Mouse (Mus musculus): ENCODE data around the gene Tmem219. TPM values are rescaled to one million over a fixed set of nuclear protein-coding genes. Genes with fewer than 3 reads are reported as not detected.

The Tmem219 gene
- total RNA-seq, 2 experiments from 2014 or later: 21.1 to 23.7 TPM

Other genes with a start within 250 kb of the Tmem219 start
- 10 to 100 TPM in 1 of 2 experiments, 1 to 10 TPM in 1; 6.7 to 12.7 TPM for gene Sult1a1, start 246.5 kb downstream of the Tmem219 start, total RNA-seq (2021)
- gene Bola2, start 227.5 kb downstream of the Tmem219 start, total RNA-seq (2021): 100 to 1,000 TPM; 108 to 113 TPM
- gene Slx1b, start 227.1 kb downstream of the Tmem219 start, total RNA-seq (2021): 10 to 100 TPM; 13.6 to 15.9 TPM
- 100 to 1,000 TPM; 173 to 185 TPM for gene Coro1a, start 215.1 kb downstream of the Tmem219 start, total RNA-seq (2021)
- 100 to 1,000 TPM; 209 to 214 TPM for gene Mapk3, start 163.3 kb downstream of the Tmem219 start, total RNA-seq (2021)
- 1 to 10 TPM; 2.0 to 2.5 TPM for gene Gdpd3, start 156.6 kb downstream of the Tmem219 start, total RNA-seq (2021)
- 100 to 1,000 TPM; 247 to 269 TPM for gene Ypel3, start 146.0 kb downstream of the Tmem219 start, total RNA-seq (2021)
- under 1 TPM; 0.51 to 0.92 TPM for gene Tbx6, start 141.4 kb downstream of the Tmem219 start, total RNA-seq (2021)
- 10 to 100 TPM; 48.9 to 49.6 TPM for gene Ppp4c, start 130.4 kb downstream of the Tmem219 start, total RNA-seq (2021)
- gene Fam57b, start 125.2 kb downstream of the Tmem219 start, total RNA-seq (2021): 100 to 1,000 TPM; 117 to 118 TPM
- gene 4930451I11Rik, start 91.3 kb downstream of the Tmem219 start, total RNA-seq (2021): not detected
- 10 to 100 TPM; 54.8 to 62.4 TPM for gene Doc2a, start 75.5 kb downstream of the Tmem219 start, total RNA-seq (2021)
- gene Hirip3, start 60.9 kb downstream of the Tmem219 start, total RNA-seq (2021): 10 to 100 TPM; 30.2 to 32.1 TPM
- 10 to 100 TPM; 51.8 to 52.2 TPM for gene Ino80e, start 60.5 kb downstream of the Tmem219 start, total RNA-seq (2021)
- 100 to 1,000 TPM; 163 to 169 TPM for gene Taok2, start 38.2 kb downstream of the Tmem219 start, total RNA-seq (2021)
- 100 to 1,000 TPM; 144 to 151 TPM for gene Kctd13, start 6.0 kb upstream of the Tmem219 start, total RNA-seq (2021)
- 10 to 100 TPM; 49.1 to 52.0 TPM for gene Asphd1, start 26.7 kb upstream of the Tmem219 start, total RNA-seq (2021)
- 100 to 1,000 TPM; 335 to 339 TPM for gene Sez6l2, start 27.6 kb upstream of the Tmem219 start, total RNA-seq (2021)
- gene Cdipt, start 53.0 kb upstream of the Tmem219 start, total RNA-seq (2021): 100 to 1,000 TPM; 187 to 196 TPM
- gene Cdiptos, start 53.2 kb upstream of the Tmem219 start, total RNA-seq (2021): under 1 TPM in 1 of 2 experiments, not detected in 1; 0.42 TPM
- 1 to 10 TPM; 4.9 to 5.1 TPM for gene Mvp, start 91.7 kb upstream of the Tmem219 start, total RNA-seq (2021)
- not detected for gene Pagr1b, start 93.6 kb upstream of the Tmem219 start, total RNA-seq (2021)
- gene Pagr1a, start 94.4 kb upstream of the Tmem219 start, total RNA-seq (2021): 10 to 100 TPM; 14.5 to 19.3 TPM
- gene Gm42742, start 98.2 kb upstream of the Tmem219 start, total RNA-seq (2021): 10 to 100 TPM; 33.6 to 43.7 TPM
- 100 to 1,000 TPM; 165 to 186 TPM for gene Prrt2, start 98.3 kb upstream of the Tmem219 start, total RNA-seq (2021)
- gene Maz, start 104.1 kb upstream of the Tmem219 start, total RNA-seq (2021): 100 to 1,000 TPM; 260 to 271 TPM
- 10 to 100 TPM in 1 of 2 experiments, 1 to 10 TPM in 1; 9.6 to 10.4 TPM for gene Kif22, start 119.6 kb upstream of the Tmem219 start, total RNA-seq (2021)
- not detected for gene Zg16, start 164.4 kb upstream of the Tmem219 start, total RNA-seq (2021)
- gene AI467606, start 168.4 kb upstream of the Tmem219 start, total RNA-seq (2021): 1 to 10 TPM; 1.3 to 1.6 TPM
- under 1 TPM in 1 of 2 experiments, not detected in 1; 0.25 TPM for gene Qprt, start 199.3 kb upstream of the Tmem219 start, total RNA-seq (2021)
- under 1 TPM in 1 of 2 experiments, not detected in 1; 0.11 TPM for gene Spn, start 214.9 kb upstream of the Tmem219 start, total RNA-seq (2021)